Mouse (Mus musculus) ES-E14 (cell line): ENCODE measurements around the gene Sdc1.

Experiments
- CHD2 ChIP-seq: IDR thresholded peaks from 2 replicates; pipeline ENCODE4 v1.6.1; 2014; ENCODE audit warnings: mild to moderate bottlenecking, low read depth, low read length, inconsistent platforms
- MAFK ChIP-seq: IDR thresholded peaks from 2 replicates; pipeline ENCODE4 v1.6.1; 2014; ENCODE audit warnings: mild to moderate bottlenecking, low read depth, low read length, inconsistent platforms; ENCODE audit not compliant: insufficient read depth
- ZC3H11A ChIP-seq: IDR thresholded peaks from 2 replicates; pipeline ENCODE4 v1.6.1; 2012; ENCODE audit warnings: low read depth, mild to moderate bottlenecking, inconsistent platforms, low read length, borderline replicate concordance
- ZNF384 ChIP-seq: IDR thresholded peaks from 2 replicates; pipeline ENCODE4 v1.6.1; 2012; ENCODE audit warnings: low read depth, low read length, inconsistent platforms

DNA sequence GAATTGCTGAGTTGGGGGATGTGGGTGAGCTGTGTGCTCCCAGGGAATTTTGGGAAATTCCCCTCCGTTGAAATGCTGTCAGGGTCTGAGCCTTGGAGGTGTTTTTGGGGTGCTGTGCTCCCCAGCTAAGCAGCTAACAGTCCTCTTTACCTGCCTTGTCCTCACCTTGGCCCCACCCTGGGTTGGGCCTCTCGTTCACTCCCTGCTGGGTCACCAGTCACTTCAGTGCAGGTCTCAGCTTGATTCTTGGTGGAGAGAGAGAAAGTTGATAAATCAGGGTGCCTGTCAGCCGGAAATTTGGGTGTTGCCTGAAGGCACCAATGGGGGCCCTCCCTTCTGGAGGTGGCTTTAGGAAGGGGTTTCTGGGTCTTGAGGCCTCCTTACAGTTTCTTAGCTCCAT, 11.4 kb downstream of the Sdc1 start:
- TF ChIP-seq MAFK: no peak
- no peak for TF ChIP-seq ZNF384
- TF ChIP-seq ZC3H11A: no peak
- no peak for TF ChIP-seq CHD2
